Mouse (Mus musculus) thymus, postnatal 4 days (tissue): ENCODE results near the gene Sdhaf1.

ENCODE experiments used
- DNase-seq: peaks from one replicate; pipeline ENCODE4 v3.0.0; 2021

The Sdhaf1 gene

DNA sequence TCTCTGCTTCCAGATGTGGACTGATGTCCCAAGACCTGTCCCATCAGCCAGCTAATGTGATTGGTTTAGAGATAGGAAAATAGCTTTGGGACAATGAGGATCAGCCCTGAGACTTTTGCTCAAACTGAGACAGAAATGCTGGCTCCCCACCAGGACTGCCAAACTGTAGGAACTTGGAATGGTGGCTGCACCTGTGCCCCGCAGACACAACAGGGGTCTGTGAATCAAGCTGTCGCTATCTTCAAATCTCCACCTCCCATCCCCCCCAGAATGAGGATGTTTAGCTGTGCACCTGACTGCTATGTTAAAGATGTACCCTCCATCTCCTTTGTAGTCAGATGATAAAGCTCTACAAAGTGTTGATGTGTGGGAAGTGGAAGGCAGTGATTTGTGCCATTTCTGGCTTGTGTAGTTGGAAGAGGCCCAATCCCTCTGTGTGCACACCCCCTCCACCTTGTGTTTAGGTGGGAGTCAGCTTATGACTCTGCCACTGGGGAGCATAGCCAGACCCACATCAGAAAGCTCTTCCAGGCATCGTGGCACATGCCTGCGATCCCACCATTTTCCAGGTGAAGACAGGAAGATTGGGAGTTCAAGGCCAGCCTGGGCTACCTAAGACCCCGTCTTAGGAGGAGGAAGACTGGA lies 727 bp upstream of the Sdhaf1 start:
- no peak for DNase-seq

DNA sequence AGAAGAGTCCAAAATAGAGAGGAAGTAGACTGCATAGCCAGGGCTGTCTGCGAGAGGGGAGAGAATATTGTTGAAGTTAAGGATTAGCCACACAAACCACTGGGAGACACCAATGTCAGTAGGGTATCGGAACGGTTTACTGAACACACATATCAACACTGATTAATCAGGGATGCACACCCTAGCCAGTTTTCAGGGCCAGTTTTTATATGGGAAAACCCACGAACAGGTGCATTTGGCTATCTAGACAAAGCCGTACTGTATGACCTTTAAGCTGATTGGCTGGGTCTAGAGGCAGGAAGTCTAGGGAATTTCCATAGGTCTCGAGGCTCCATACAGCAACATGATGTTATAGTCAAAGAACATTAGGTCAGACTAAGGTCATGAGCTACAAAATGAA lies 830 bp downstream of the Sdhaf1 start:
- no peak for DNase-seq

DNA sequence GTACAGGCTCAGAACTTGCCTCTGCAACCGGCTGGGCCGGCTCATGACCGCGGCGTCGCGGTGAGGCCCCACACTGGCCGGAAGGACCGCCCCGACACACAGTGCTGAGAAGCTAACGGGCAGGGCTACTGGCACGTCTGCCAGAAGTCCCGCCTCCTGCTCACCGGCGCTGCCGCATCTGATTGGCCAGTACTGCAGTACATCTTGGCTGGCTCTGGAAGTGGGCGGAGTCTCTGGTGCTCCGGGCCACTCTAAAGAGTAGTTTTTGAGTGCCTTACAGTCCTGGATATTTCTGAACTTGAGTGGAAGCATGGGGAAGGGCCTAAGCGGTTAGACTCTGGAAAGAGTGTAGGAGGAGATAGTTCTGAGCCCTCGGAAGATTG lies 1.4 kb downstream of the Sdhaf1 start:
- peak; percentile 97 for DNase-seq

DNA sequence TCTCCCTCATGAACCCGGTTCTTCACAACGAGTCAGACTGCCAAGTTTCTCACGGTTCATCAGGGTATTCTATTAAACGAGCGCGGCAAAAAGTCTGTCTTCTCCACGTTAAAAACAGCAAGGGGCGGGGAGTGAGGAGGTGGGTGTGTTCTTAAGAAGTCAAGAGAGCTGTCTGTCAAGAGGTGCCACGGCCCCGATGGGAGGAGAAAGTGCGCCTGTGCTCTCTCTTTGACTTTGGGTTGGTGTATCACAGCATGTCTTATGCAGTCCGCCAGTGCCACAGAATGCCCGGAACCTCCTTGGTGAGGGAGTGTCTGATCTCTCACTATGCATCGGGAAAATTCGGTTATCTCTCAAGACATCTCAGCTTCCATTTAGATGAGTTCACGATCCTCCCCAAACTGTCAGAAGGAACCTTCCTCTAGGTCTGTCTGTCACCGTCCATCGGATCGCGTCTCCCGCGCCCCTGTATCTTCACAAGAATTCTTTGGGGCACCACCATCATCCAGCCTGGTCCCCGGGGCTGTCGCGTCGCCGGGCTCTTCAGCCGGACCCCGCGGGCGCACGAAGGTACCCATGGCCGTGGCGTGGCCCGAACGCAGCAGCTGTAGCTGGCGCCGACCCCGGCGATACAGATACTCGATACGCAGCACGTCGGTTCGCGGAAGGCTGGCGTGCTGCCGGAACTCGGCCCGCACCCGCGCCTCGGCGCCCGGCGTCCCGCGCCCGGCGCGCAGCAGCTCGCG lies 2.0 kb downstream of the Sdhaf1 start, which contains the start of gene E130208F15Rik:
Gene E130208F15Rik, plus strand, starts transcription at position 202 of the 746 bp plus-strand sequence.
- peak; percentile 77 for DNase-seq

DNA sequence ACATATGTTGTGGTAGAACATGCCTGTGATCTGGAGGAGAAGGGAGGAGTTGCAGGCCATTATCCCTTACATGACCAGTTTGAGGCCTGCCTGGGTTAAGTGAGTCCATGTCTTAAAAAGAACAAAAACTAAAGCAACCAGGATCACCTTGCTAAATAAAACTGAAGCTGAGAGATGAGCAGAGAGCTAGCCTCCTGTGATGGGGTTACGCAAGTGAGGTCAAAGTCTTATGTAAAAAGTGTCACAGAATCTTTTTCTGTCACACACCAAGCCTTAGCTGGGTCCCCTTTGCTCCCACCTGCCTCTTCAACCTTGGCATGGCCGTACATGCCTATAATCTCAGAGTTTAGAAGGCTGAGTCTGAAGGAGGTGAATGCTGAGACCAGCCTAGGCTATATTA lies 2.7 kb downstream of the Sdhaf1 start:
- DNase-seq: no peak

DNA sequence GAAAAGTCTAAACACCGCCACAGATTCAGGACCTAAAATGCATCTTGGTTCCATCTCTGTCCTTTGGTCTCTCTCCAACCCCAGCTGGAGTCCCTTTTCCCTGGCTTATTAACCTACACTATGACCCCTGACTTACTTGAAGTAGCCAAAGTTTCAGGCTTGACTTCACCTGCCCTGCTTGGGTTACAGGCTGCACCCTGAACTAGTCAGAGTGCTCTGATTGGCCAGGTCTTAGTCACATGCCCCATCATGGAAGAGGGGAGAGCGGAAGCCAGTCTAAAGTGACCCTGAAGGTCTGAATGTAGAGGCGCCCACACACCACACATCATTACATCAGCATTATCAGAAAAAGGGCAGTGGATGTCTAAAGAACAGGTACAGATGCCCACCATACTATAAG lies 5.6 kb downstream of the Sdhaf1 start:
- DNase-seq: no peak

DNA sequence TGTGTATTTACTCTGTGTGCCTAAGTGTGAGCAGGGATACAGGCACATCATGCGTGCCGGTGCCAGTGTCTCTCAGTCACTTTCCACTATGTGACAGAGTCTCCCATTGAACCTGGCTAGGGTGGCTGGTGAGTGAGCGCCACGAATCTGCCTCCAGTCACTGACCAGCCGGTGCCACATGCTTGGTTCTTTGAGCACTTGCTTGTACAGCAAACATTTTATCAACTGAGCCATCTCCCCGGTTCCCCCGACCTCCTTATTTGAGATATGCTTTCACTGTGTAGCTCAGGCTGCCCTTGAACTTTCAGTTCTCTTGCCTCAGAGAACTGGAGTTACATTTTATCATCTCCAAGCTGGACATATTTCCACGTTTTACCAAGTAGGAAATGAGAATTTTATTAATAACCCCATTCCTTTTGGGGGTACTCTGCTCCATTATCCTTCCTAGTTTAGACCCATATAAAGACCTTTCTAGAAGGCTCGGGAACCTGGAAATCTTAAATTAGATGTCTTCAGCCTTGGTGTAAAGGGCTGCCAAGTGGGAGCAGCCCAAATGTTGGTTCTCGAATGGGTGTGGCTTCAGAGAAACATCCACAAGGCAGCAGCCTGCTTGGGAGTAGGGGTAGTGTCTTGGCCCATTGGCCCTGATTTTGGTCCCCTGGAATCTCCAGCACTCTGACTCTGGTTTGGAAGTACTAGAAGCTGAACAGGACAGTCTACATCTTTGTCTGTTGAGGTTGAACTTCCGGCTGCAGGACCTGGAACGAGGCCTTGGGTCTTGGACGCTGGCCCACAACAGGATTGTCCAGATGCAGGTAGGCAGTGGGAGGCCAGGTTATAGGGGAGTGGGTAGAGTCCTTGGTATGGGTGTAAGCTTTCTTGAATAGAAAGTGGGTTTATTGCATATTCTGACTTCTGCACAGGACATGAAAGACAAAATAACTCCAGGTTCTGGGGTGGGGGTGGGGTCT lies 7.9 kb downstream of the Sdhaf1 start:
- DNase-seq: no peak

DNA sequence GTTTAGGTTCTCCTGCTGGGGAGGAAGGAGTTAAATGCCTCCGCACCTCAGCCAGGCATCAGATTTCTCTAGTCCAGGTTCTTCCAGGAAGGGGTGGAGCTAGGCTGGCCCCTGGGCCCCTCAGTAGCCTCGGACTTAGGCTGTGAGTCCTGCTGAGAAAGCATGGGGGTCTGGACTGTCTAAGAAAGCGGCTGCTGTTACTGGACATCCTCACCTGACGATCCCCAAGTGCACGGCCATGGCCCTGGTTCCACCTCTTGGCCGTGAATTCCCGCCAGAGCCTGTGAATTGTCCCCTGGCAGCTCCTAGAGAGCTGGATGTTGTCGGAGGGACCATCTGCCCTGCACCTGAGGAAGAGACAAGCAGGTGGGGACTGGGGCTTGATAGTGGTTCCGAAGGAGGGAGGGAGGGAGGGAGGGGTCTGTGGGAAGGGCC lies 9.0 kb downstream of the Sdhaf1 start, which contains the start of gene Syne4:
Gene Syne4, plus strand, starts transcription at position 87 of the 435 bp plus-strand sequence.
- no peak for DNase-seq

DNA sequence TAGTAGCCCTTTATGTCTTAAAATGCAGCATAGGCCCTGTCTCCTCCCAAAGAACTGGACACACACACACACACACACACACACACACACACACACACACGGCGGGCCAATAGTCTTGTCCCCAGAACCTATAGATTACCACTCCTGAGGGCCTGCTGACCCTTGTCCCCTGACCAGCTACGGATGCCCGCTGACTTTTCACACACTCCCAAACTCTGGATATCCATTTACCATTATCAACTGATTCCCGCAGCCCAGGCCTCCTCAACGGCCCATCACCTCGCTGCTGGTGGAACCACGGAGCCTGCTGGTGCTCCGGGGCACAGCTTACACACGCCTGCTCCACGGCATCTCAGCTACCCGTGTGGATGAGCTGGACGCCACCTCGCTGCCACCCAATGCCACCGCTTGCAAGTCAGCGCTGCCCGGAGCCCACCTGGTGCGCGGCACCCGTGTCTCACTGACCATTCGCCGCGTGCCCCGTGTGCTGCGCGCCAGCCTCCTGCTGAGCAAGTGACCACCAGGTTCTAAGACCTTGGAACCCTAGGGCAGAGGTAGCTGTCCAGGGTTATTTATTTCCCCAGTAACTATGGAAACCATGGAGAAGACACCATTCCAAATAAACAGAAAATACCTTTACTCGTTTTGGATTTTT lies 9.9 kb downstream of the Sdhaf1 start:
- no peak for DNase-seq

DNA sequence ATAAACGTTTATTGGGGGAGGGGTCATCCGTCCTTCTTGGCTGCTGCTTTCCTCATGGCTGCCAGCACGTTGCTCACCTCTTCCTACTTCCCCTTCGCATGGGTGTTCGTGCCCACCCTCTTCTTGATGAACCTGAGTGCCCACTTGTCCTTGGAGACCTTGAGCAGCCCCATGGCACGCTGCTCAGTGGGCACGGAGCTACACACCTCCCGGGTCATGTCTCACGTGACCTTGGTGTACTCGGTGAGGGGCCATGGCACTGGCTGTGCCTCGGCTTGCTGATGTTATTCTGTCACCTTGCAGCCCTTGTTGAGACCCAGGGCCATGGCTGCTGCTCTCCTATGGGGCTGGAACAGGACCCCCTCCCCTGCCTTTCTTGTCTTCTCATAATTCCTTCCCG lies 13.6 kb downstream of the Sdhaf1 start:
- DNase-seq: no peak

DNA sequence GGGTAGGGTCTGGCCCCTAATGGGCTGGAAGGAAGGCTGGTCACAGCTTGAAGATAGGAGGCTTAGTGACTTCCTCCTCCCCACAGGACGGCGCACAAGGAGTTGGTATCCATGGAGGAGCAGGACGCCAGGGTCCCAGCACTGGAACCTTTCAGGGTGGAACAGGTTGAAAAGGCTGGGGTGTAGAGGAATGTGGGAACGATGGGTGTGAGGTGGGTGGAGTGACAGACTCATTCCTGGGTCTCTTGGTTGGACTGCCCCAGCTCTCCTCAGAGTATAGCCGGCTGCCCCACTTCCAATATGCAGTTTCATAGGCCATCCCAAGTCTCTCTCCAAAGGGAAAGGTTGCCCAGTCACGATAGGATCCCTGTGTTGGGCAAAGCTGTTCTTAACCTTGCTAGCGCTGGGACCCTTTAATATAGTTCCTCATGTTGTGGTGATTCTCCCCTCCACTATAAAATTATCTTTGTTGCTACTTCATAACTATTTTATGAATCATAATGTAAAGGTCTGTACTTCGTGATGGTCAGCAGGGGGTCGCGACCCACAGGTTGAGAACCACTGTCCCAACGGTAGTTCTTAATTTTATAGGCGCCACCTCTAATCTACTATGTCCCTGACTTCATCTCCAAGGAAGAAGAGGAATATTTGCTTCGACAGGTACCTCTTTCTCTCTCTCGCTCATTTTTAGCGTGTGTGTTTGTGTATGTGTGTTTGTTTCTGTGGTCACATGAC lies 14.1 kb downstream of the Sdhaf1 start:
- DNase-seq: no peak

DNA sequence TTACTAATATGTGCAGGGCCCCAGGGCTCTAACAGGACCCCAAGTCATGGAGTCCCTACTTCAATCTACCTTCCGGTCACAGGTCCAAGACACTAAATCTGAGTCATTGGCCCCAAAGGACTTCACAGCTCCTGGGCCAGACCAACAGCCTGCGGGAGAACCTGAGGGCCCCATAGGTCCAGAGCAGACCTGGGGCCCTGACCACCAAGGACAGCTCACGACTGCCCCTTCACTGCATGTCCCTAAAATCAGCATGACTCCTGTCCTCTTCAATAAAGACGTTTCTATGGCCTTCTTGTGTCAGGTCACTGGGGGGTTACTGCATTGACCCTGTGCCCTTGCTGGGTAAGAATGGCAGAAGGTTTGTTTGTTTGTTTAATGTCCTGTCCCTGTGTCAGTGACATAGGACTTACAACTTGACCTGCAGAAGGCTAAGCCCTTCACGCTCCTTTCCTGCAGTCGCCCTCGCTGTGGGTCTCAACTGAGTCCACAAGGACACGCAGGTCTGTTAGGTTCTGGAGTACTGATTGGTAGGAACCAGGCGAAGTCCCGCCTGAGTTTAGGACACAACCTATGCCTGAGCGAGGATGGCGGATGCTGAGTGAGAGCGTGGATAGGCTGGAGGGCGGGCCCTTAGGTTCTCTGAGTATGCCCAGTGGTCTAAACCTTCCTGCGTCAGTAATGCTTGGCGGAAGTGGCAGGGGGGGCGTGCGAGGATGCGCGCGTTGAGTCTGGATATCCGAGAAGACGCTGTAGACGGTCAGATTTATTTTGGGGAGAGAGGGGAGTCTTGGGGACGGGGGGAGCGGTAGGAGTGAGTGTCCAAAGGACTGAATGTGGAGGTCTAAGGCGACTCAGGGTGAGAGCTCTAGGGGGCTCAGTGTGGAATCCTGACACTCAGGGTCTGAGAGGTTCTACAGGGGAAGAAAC lies 15.4 kb downstream of the Sdhaf1 start, which contains the start of gene Alkbh6:
Gene Alkbh6, plus strand, starts transcription at position 642 of the 930 bp plus-strand sequence.
- peak; percentile 90 for DNase-seq

DNA sequence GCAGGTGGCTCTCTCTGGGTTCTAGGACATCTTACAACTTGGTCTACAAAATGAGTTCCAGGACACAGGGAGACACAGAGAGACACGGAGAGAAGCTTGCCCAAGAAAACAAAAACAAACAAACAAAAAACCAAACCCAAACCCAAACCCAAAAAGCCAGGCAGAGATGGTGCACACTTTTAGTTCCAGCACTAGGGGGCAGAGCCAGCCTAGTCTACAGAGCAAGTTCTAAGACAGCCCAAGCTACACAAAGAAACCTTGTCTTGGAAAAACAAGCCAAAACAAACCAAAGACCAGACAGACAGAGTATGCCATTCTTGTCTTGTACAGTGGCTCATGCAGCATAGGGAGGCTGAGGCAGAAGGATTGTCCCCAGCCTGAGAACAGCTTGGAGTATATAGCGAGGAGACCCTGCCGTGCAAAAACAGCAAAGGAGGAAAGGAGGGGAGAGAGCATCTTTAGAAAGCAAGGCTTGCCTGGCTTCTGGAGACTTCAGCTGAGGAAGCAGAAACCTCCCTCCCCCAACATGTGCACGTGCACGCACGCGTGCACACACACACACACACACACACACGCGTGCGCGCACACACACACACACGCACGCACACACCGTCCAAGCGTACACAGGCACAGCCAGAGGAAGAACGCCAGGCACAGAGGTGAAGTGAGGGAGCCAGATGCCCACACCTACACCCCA lies 17.5 kb downstream of the Sdhaf1 start:
- DNase-seq: peak; percentile 38

DNA sequence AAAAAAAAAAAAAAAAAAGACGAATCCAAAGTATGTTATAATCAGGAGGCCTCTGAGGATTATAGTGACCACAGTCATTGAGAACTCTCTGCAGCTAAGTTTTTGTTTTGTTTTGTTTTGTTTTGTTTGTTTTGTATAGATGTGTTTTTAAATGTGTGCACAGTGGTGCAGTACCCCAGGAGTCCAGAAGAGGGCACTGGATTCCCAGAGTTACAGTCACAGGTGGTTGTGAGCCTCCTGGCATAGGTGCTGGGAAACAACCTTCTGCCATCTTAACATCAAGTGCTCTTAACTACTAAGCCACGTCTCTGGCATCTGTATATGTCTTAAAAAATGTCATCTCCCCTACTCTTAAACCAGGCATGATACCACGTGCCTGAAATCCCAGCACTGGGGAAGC lies 22.8 kb downstream of the Sdhaf1 start:
- peak; percentile 69 for DNase-seq

DNA sequence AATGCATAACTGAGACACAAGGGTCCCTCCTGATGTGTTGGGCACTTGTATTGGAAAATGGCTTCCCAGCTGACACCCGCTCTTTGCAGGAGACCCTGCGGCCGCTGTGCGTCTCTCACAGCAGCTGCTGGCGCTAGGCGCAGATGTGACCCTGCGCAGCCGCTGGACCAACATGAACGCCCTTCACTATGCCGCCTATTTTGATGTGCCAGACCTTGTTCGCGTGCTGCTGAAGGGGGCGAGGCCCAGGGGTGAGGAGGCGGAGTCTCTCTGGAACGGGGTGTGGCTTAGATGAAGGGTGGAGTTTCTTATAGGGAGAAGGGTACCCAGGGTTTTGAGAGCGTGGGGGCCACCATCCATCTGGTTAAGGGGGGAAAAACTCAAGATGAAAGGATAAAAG lies 26.4 kb downstream of the Sdhaf1 start:
- DNase-seq: no peak

DNA sequence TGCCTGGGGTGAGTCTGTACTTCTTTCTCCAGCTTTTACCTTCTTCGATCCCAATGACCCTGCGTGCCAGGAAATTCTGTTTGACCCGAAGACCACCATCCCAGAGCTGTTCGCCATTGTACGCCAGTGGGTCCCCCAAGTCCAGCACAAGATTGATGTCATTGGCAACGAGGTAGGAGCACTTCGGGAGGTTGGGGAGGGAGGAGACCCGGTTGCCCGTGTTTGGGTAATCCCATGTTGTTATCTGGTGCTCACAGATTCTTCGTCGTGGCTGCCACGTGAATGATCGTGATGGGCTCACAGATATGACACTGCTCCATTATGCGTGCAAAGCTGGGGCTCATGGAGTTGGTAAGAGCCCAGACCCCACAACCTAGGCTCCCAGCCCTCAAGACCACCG lies 26.9 kb downstream of the Sdhaf1 start:
- DNase-seq: no peak

DNA sequence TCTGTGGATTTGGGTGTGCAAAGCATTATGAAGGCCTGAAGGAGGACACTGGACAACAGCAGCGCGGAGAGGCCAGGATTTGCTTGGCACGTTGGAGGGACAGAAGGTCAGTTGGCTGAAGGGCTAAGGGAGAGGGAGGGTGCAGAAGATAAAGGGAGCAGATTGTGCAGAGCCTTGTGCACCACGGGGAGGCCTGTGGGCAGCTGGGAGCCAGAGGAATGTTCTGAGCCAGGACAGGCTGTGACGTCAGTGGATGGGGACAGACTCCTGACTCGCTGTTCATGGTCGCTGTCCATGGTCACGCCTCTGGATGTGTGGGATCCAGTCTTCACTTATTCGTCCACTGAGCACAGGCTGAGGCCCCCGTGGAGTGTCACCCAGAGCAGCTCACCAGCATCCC lies 28.6 kb downstream of the Sdhaf1 start:
- no peak for DNase-seq

DNA sequence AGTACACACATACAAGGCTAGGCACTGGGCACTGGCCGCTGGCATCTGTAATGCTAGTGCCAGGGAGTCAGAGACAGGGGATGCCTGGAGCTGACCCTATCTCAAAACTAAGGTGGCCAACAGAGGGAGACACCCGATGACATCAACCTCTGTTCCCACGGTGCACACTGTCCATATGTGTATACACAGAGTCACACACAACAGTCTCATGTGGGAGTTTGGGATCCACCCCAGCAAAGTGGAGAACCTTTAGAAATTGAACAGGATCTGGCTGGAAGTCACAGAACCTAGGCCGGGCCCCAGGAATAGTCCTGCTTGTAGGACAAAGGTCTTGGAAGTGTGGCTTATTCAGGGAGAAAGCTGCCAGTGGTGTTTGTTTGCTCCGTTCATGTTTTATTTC lies 29.4 kb downstream of the Sdhaf1 start:
- DNase-seq: no peak

DNA sequence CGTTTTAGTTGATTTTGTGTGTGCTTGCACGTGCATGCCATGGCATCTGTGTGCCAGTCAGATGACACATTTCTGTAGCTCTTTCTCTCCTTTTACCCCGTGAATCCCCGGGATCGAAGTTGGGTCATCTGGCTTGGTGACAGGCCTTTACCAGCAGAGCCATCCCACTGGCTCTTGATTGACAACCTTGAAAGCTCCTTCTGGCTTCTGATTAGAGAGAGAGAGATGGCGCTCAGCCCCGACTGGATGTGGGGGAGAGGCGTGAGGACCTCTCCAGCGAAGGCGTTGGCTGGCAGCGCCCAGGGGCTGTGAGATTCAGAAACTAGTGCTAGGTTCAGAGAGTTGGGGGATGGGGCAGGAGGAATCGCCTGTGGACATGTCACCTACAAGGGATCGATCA lies 29.9 kb downstream of the Sdhaf1 start:
- DNase-seq: no peak
